Mouse (Mus musculus) lung, postnatal 4 days (tissue): ENCODE results near the gene Clip3.
A peak's percentile ranks its signal among the peaks of the same experiment; 100 is the strongest.

Experiments
- DNase-seq, 2 experiments: peaks; one replicate each; pipeline ENCODE4 v3.0.0; 2021

The Clip3 gene

GRCm38 (mm10) chr7:30291215-30292131 is at the start of gene Clip3:
Gene Clip3, plus strand, starts transcription at chr7:30291728.
- DNase-seq, result peak; percentile 71 to 75

- DNase-seq, result peak; percentile 28 to 64
Measured at GRCm38 (mm10) chr7:30251956-30252954, 39.3 kb upstream of the Clip3 start.

- DNase-seq, result peak in 1 of 2 experiments; percentile 27
Measured at GRCm38 (mm10) chr7:30265041-30265440, 26.5 kb upstream of the Clip3 start.

GRCm38 (mm10) chr7:30265531-30265930 is 26.0 kb upstream of the Clip3 start:
- no peak for DNase-seq

- DNase-seq, result no peak
Measured at GRCm38 (mm10) chr7:30265935-30266334, 25.6 kb upstream of the Clip3 start.

GRCm38 (mm10) chr7:30266780-30267179 is 24.7 kb upstream of the Clip3 start:
- no peak for DNase-seq

- DNase-seq, result no peak
Measured at GRCm38 (mm10) chr7:30269641-30270040, 21.9 kb upstream of the Clip3 start.

- peak in 1 of 2 experiments; percentile 62 for DNase-seq
Measured at GRCm38 (mm10) chr7:30274383-30274782, 17.1 kb upstream of the Clip3 start.

- DNase-seq, result no peak
Measured at GRCm38 (mm10) chr7:30278911-30279310, 12.6 kb upstream of the Clip3 start.

GRCm38 (mm10) chr7:30279536-30279935 is 12.0 kb upstream of the Clip3 start:
- DNase-seq, result no peak

GRCm38 (mm10) chr7:30279951-30280669 is 11.4 kb upstream of the Clip3 start, which contains the start of the genes Thap8 and Wdr62:
Gene Thap8, plus strand, starts transcription at chr7:30280094.
Gene Wdr62, minus strand, starts transcription at chr7:30280419.
- peak; percentile 94 to 95 for DNase-seq

GRCm38 (mm10) chr7:30280670-30281138 is 10.8 kb upstream of the Clip3 start:
- peak; percentile 92 to 96 for DNase-seq

GRCm38 (mm10) chr7:30281522-30281921 is 10.0 kb upstream of the Clip3 start:
- no peak for DNase-seq

GRCm38 (mm10) chr7:30282740-30283139 is 8.8 kb upstream of the Clip3 start:
- no peak for DNase-seq

- DNase-seq, result peak in 1 of 2 experiments; percentile 47
Measured at GRCm38 (mm10) chr7:30286701-30287410, 4.7 kb upstream of the Clip3 start.

GRCm38 (mm10) chr7:30288046-30288445 is 3.5 kb upstream of the Clip3 start:
- no peak for DNase-seq

GRCm38 (mm10) chr7:30289071-30289713 is 2.3 kb upstream of the Clip3 start:
- DNase-seq, result no peak

- DNase-seq, result peak in 1 of 2 experiments; percentile 35
Measured at GRCm38 (mm10) chr7:30289714-30290399, 1.7 kb upstream of the Clip3 start.

GRCm38 (mm10) chr7:30293795-30294194 is 2.3 kb downstream of the Clip3 start:
- DNase-seq, result no peak

- no peak for DNase-seq
Measured at GRCm38 (mm10) chr7:30294296-30294695, 2.8 kb downstream of the Clip3 start.
